Mouse (Mus musculus) midbrain, embryonic 10.5 days (tissue): ENCODE measurements around the gene Pdcd2. TPM values are rescaled to one million over a fixed set of nuclear protein-coding genes. Genes with fewer than 3 reads are reported as not detected.

Experiments used
- DNase-seq: peaks from one replicate; pipeline ENCODE4 v3.0.0-alpha.2; 2017; ENCODE audit warnings: low spot score
- H3K27ac ChIP-seq: fragments of 300-500 bp; sonication (generic); replicated peaks from 2 replicates; pipeline ENCODE4 v1.5.1; 2016; ENCODE audit warnings: mild to moderate bottlenecking
- H3K27me3 ChIP-seq: fragments of 300-500 bp; sonication (generic); 2 replicates; pipeline ENCODE4 v1.6.1; 2016; ENCODE audit warnings: low read depth, mild to moderate bottlenecking; ENCODE audit not compliant: poor library complexity, severe bottlenecking
- H3K36me3 ChIP-seq: fragments of 300-500 bp; sonication (generic); 2 replicates; pipeline ENCODE4 v1.6.1; 2016; ENCODE audit warnings: mild to moderate bottlenecking, moderate library complexity
- H3K4me1 ChIP-seq: fragments of 300-500 bp; sonication (generic); 2 replicates; pipeline ENCODE4 v1.6.1; 2016
- H3K4me3 ChIP-seq: fragments of 300-500 bp; sonication (generic); 2 replicates; pipeline ENCODE4 v1.5.1; 2016; ENCODE audit warnings: mild to moderate bottlenecking, moderate library complexity
- H3K9me3 ChIP-seq: fragments of 300-500 bp; sonication (generic); replicated peaks from 2 replicates; pipeline ENCODE4 v1.6.1; 2016; ENCODE audit warnings: mild to moderate bottlenecking
- WGBS: fragments of 180-500 bp; shearing (Covaris S2); methylation state at CpG from one replicate; pipeline ENCODE4 v1.1.7; 2016; 5-methylcytosine and 5-hydroxymethylcytosine counted together
- polyA plus RNA-seq: library from polyadenylated mRNA; unstranded; fragments of >200 nt; fragmentation: Nextera tagmentation; extraction: Ambion mirVana; gene quantifications from 2 replicates; pipeline ENCODE4 v1.2.1, GENCODE M21; 2016

Pdcd2 gene
- polyA plus RNA-seq, 1 experiment from 2014 or later, result 52.9 TPM

DNA sequence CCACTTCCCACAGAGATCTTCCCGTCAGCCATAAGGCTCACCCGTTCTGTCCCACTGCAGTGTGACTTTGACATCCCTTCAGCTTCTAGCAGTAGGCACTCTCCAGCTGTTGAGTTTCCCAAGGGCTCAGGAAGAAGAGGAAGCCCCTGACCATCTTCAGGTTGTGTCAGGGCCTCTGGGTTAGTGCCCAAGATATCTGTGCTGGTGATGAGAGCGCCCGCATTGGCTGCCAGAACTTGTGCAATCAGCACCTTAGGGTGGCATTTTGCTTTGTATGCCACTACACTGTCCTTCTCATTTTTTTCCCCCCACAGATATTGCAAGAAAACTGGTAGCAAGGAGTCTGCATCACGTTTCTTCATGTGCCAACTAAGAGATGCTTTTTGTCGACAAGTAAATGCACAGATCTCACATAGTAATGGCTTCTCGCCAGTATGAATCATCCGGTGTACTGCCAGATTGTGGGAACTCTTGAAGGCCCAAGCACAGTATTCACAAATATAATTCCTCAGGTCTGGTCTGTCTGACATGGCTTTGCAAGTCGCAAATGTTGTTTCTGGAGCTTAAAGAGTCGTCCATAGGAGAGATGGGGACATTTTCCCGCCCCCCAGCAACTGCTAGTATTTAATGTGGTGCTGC, 8.2 kb upstream of the Pdcd2 start:
- no peaks in the 10 kb centered on the region for H3K36me3 ChIP-seq
- peaks cover 37% of the 10 kb centered on the region for H3K27me3 ChIP-seq
- no peak overlapping the region for H3K27ac ChIP-seq
- H3K9me3 ChIP-seq, result no peaks in the 10 kb centered on the region; the same call in 1 of the 2 replicates
- DNase-seq, result no peak
- 72% methylated on average over 11 of the region's 11 CpGs for WGBS
- H3K4me3 ChIP-seq, result no peak overlapping the region
- H3K4me1 ChIP-seq, result peaks cover 13% of the 10 kb centered on the region

DNA sequence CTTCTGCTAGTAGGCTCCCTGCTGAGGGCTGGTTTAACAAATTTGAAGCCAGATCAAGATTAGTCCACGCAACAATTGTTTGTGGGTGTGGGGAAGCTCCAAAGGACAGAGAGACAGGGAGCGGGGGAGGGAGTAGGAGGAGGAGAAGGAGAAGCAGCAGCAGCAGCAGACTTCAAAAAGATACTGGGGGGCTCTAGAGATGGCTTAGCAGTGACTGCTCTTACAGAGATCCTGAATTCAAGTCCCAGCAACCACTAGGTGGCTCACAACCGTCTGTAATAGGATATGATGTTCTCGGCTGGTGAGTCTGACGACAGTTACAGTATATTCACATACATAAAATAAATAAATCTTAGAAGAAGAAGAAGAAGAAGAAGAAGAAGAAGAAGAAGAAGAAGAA, 3.0 kb upstream of the Pdcd2 start:
- no peaks in the 10 kb centered on the region; the same call in 1 of the 2 replicates for H3K9me3 ChIP-seq
- H3K4me3 ChIP-seq, result no peak overlapping the region
- 3% methylated on average over 5 of the region's 5 CpGs for WGBS
- H3K27ac ChIP-seq, result no peak overlapping the region
- DNase-seq, result peak; percentile 42
- H3K27me3 ChIP-seq, result peaks cover 7% of the 10 kb centered on the region
- peaks cover 7% of the 10 kb centered on the region for H3K36me3 ChIP-seq
- peaks cover 30% of the 10 kb centered on the region for H3K4me1 ChIP-seq

DNA sequence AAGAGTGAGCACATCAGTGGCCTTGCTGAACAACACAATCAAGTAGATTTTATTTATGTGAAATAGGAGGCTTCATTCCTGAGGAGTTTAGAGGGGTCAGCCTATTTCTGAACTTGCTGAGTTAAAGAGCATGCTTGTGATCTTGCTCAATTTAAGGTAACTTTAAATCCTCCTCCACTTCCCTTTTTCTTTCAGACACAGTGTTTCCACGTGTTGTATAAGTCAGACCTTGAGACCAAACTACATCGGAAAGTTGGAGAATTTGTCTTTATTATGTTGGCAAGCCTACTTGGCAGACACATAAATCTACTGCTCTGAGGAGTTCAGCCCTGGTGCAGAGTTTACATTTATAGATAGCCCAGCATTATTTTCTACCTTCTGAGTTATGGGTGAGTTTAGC, 1.8 kb upstream of the Pdcd2 start:
- H3K27ac ChIP-seq, result no peak overlapping the region
- peaks cover 30% of the 10 kb centered on the region for H3K4me1 ChIP-seq
- H3K9me3 ChIP-seq, result no peaks in the 10 kb centered on the region; the same call in 1 of the 2 replicates
- peaks cover 19% of the 10 kb centered on the region for H3K36me3 ChIP-seq
- no peak overlapping the region for H3K4me3 ChIP-seq
- WGBS, result 87% methylated on average over 2 of the region's 2 CpGs
- no peaks in the 10 kb centered on the region for H3K27me3 ChIP-seq
- DNase-seq, result no peak

DNA sequence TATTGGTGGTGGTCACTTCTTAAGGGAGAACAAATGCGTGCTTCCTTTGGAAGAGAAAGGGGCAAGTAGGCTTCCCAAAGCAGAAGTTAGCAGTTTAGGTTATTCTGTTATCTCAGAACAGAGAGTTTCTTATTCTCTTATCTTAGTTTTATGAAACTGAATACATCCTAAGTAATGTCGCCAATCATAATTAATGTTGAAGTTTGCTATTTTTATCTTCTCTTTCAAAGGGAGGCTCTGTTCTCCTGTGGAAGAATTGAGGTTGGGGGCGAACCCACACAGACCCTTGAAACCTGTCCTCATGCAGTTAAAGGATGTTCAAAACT, 673 bp upstream of the Pdcd2 start:
- peak overlapping the region; percentile 89 for H3K27ac ChIP-seq

DNA sequence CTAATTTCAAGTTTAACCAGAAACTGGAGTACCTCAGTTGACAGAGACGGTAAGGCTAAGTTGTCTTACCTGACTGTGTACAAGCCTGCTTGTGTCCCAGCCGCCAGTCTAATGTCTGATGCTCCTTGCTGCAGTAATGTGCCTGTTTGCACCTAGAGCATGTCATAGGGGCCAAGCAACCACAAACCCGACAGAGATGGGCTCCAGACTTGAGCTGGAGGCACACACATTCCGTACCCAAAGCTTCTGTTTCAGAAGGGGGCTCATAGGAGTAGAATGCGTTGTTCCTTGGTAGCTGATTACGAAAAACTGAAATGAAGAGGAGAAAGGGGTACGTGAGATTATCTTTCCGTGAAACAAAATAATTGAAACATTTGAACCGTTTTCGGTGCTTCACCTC, 797 bp downstream of the Pdcd2 start:
- Histone ChIP-seq H3K36me3 (peaks cover 45% of the 10 kb centered on the region), H3K27ac (peak overlapping the region; percentile 89)

More for the DNA sequence above, 673 bp upstream of the Pdcd2 start:
- H3K9me3 ChIP-seq, result no peaks in the 10 kb centered on the region
- no peaks in the 10 kb centered on the region for H3K27me3 ChIP-seq
- peak overlapping the region; percentile 96 for H3K4me3 ChIP-seq
- H3K4me1 ChIP-seq, result peaks cover 30% of the 10 kb centered on the region
- 67% methylated on average over 3 of the region's 3 CpGs for WGBS
- no peak for DNase-seq
- H3K36me3 ChIP-seq, result peaks cover 31% of the 10 kb centered on the region

DNA sequence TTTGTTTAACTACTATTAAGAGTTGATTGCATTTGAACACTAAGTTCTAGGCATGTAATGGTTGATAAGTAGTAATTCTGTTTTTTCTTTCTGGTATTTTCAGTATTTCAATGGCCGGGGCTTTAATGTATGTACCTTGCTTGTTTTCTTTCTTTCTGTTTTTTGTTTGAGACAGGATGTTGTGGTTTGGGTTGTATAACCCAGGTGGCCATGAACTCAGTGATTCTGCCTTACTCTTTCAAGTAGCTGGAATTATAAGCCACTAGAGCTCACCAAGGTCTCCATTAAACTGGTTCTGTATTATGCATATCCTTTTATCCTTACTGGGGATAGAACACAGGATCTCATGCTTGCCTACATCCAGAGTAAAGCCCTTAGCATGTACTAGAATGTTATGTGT, 8.3 kb downstream of the Pdcd2 start:
- WGBS, result 91% methylated on average over 1 of the region's 1 CpGs
- no peak overlapping the region for H3K4me3 ChIP-seq
- H3K27me3 ChIP-seq, result no peaks in the 10 kb centered on the region
- peaks cover 100% of the 10 kb centered on the region for H3K36me3 ChIP-seq
- H3K4me1 ChIP-seq, result no peaks in the 10 kb centered on the region
- DNase-seq, result no peak
- no peaks in the 10 kb centered on the region for H3K9me3 ChIP-seq
- no peak overlapping the region for H3K27ac ChIP-seq

More for the DNA sequence above, 797 bp downstream of the Pdcd2 start:
- Histone ChIP-seq H3K4me1 (peaks cover 30% of the 10 kb centered on the region), H3K4me3 (peak overlapping the region; percentile 96), H3K9me3 (no peaks in the 10 kb centered on the region), H3K27me3 (no peaks in the 10 kb centered on the region)
- 24% methylated on average over 10 of the region's 10 CpGs for WGBS
- DNase-seq, result peak; percentile 14

DNA sequence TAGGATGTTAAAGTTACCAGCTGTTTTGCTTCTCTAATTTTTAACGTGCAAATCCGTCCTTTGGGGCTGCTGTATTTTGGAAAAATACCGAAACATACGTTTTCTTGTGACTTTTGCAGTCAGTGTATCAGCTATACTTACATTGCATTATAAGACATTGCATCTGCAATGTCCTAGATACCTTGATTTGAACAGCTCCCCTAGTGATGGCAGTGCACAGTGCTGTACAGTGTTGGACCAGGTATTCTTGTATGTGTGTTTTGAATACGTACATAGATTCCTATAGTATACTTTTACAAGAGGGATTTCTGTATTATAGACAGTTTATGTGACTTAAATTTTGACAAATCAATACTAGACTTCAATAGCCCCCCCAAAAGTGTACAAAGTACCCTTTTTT, 8.9 kb downstream of the Pdcd2 start:
- WGBS, result 93% methylated on average over 5 of the region's 5 CpGs

DNA sequence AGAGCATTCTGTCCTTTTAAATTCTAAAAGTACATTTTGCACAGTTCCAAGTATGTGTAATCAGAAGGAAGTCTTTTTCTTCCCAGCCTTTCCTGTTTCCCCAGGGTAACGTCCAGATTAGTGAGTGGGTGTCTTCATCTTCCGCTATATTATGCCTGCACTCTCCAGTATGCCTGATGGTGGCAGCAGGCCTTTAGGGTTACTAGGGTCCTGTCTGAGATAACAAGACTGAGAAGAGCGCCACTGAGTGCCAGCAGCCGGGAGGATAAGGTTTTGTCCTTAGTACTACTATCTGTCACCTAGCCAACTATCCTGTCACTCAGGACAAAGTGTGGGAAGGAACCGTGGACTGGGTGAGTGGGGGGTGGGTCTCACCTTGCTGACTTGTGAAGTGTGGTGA, 9.3 kb downstream of the Pdcd2 start:
- H3K36me3 ChIP-seq, result peaks cover 100% of the 10 kb centered on the region
- WGBS, result 83% methylated on average over 5 of the region's 5 CpGs

More for the DNA sequence above, 8.9 kb downstream of the Pdcd2 start:
- Histone ChIP-seq H3K9me3 (no peaks in the 10 kb centered on the region), H3K27ac (no peak overlapping the region), H3K36me3 (peaks cover 100% of the 10 kb centered on the region), H3K4me1 (no peaks in the 10 kb centered on the region), H3K27me3 (no peaks in the 10 kb centered on the region), H3K4me3 (no peak overlapping the region)
- no peak for DNase-seq

DNA sequence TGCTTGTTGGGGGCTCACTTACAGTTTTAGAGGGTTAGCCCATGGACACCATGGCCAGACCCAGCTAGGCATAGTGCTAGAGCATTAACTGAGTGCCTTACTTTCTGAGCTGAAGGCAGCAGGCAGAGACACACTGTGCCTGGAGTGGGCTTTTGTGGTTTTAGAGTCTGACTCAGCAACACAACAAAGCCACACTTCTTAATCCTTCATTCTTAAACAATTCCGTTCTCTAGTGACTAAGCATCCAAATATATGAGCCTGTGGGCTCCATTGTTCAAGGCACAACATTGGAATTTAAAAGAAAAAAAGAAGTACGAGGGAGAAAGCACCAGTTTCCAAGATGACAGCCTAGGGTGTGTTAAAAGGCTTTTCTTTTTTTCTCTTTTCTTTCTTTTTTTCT, 16.4 kb downstream of the Pdcd2 start:
- WGBS, result 81% methylated on average over 2 of the region's 2 CpGs
- peaks cover 100% of the 10 kb centered on the region for H3K36me3 ChIP-seq

More for the DNA sequence above, 9.3 kb downstream of the Pdcd2 start:
- Histone ChIP-seq H3K27ac (no peak overlapping the region), H3K27me3 (no peaks in the 10 kb centered on the region), H3K9me3 (no peaks in the 10 kb centered on the region; the same call in 1 of the 2 replicates), H3K4me1 (no peaks in the 10 kb centered on the region), H3K4me3 (no peak overlapping the region)
- no peak for DNase-seq

DNA sequence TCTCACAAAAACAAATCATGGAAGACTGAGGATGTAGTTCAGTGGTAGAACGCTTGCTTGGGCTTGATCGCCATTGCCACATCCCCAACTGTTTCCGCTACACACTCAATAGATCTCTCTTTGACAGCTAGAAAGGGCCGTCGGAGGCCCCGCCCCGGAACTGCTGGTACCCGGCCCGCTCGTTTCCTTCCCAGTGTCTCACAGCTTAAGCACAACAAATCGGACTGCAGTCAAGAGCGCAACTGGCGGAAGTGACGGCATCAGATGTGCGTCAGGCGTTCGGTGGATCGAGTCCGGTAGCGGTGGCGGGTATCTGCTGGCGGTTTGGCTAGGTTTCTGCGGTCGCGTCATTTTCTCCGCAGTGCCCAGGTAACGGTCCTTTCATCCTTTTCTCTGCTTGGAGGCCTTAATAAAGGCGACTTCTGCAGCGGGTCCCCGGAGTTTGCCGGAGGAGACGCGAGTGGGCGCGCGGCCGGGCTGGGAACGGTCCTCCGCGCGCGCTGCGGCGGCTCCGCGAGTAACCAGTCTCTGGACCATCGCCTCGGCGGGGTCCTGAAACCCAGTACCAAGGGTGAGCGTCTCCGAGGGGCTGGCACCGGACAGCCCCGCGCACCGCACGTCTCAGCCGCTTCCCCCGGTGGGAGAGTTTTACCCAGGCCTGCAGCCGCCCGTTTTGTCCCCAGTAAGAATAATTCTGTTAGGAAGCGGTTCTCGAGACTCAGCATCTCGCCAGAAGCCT, 27.3 kb downstream of the Pdcd2 start, which contains the start of the genes Psmb1 and Tbp:
TSS of gene Psmb1 (minus strand) at position 96 of the 739 bp plus-strand sequence.
TSS of gene Tbp (plus strand) at position 233 of the 739 bp plus-strand sequence.
- WGBS, result under 1% methylated on average over 63 of the region's 63 CpGs
- Histone ChIP-seq H3K27me3 (no peaks in the 10 kb centered on the region), H3K4me1 (peaks cover 39% of the 10 kb centered on the region), H3K4me3 (peak within 1 kb of the TSS; percentile 89), H3K9me3 (no peaks in the 10 kb centered on the region), H3K36me3 (peaks cover 37% of the 10 kb centered on the region), H3K27ac (peak within 1 kb of the TSS; percentile 94)
- peak; percentile 98 for DNase-seq

More for the DNA sequence above, 16.4 kb downstream of the Pdcd2 start:
- no peak for DNase-seq
- Histone ChIP-seq H3K9me3 (no peaks in the 10 kb centered on the region; the same call in 1 of the 2 replicates), H3K4me3 (no peak overlapping the region), H3K4me1 (no peaks in the 10 kb centered on the region), H3K27me3 (no peaks in the 10 kb centered on the region), H3K27ac (no peak overlapping the region)

DNA sequence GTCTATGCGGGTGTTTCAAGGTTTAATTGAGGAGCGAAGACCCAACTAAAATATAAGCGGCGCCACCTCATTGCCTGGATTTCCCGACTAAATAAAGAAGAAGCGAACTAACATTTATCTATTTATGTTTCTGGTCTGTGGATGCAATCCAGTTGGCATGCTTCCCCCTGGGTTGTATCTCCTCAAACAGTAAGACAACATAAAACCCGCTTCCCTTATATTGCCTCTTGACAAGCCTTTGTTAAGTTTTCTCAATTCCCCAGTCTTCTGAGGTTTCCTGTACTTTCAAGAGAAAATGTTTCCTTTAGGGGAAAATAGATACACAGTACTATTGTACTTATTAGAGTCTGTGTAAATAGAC, 28.4 kb downstream of the Pdcd2 start:
- Histone ChIP-seq H3K27ac (peak overlapping the region; percentile 94; the same call in 1 of the 2 replicates), H3K4me1 (peaks cover 39% of the 10 kb centered on the region), H3K4me3 (peak overlapping the region; percentile 89), H3K9me3 (no peaks in the 10 kb centered on the region), H3K27me3 (no peaks in the 10 kb centered on the region), H3K36me3 (peaks cover 37% of the 10 kb centered on the region)
- 41% methylated on average over 7 of the region's 7 CpGs for WGBS
- no peak for DNase-seq

DNA sequence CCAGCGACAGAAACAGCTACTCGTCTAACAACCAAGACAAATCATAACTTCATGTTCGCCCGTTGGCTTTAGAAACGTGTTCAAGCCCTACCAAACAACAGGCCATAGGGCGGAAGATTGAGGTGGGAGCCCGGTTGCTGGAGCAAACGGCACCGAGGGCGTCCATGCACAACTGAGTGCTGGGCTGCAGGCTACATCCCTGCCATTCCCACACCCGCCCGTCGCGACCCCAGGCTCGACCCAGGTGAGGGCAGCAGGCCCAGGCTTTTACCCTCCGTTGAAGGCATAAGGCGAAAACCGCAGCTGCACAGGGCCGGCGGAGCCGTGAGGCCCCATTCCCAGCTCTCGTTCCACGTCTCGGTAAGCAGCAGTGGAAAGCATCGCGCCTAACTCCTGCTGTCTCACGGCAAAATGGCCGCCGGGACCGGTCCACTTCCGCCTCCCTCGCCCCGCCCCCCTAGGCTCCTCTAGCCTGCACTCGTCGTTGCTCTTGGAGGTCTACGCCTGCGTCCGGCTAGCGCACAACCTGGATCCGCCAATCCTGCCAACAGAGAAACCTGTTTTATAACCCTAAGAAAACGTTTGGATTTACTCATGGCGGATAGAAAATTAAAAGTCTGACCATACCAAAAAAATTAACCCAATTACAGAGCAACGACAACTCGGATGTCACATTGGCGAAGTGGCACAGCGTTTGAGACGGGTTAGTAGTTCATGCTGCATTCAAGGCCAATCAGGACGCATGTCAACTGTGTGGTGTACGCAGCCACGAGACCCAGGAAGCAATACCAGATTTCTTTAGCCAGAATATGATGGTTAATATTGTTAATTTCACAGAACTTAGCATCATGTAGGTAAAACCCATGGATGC, 29.0 kb downstream of the Pdcd2 start:
- H3K27ac ChIP-seq, result peak overlapping the region; percentile 94

More for the DNA sequence above, 29.0 kb downstream of the Pdcd2 start:
- WGBS, result under 1% methylated on average over 50 of the region's 50 CpGs
- peak overlapping the region; percentile 89 for H3K4me3 ChIP-seq
- H3K36me3 ChIP-seq, result peaks cover 37% of the 10 kb centered on the region
- peaks cover 39% of the 10 kb centered on the region for H3K4me1 ChIP-seq
- no peaks in the 10 kb centered on the region for H3K27me3 ChIP-seq
- DNase-seq, result peak; percentile 93
- H3K9me3 ChIP-seq, result no peaks in the 10 kb centered on the region
